Mouse (Mus musculus) olfactory bulb, adult 2 months (tissue): ENCODE results near the gene Abcc4.

Experiments used
- CTCF ChIP-seq: fragments of 200-500 bp; IDR thresholded peaks from 2 replicates; pipeline ENCODE4 v1.5.1; 2012; ENCODE audit warnings: low read depth, mild to moderate bottlenecking, low read length, moderate library complexity; ENCODE audit not compliant: insufficient read depth
- POLR2A ChIP-seq: fragments of 200-500 bp; IDR thresholded peaks from 2 replicates; pipeline ENCODE4 v1.6.1; 2012; ENCODE audit warnings: mild to moderate bottlenecking, low read depth, low read length, moderate library complexity; ENCODE audit not compliant: insufficient read depth

- TF ChIP-seq CTCF (no peak), POLR2A (no peak)
Measured at GRCm38 (mm10) chr14:118569586-118569985, 136.4 kb downstream of the Abcc4 start.
